Mouse (Mus musculus) embryo, embryonic 10 days (tissue): ENCODE data around the gene Serpina3j.
"Not testable (repeated sequence)": the region's sequence is repeated elsewhere in the genome, so short reads cannot be mapped to it uniquely, and the experiment has no call there.

Source experiments
- DNase-seq: peaks from one replicate; pipeline ENCODE4 v3.0.0-alpha.2; 2015; ENCODE audit warnings: low spot score

Serpina3j gene

GRCm38 (mm10) chr12:104314253-104314652 lies at the start of gene Serpina3j:
Serpina3j (plus strand) TSS chr12:104314553.
- no peak for DNase-seq

- no peak for DNase-seq
Observed at GRCm38 (mm10) chr12:104266374-104266773, 48.0 kb upstream of the Serpina3j start.

GRCm38 (mm10) chr12:104278216-104279055 lies 35.9 kb upstream of the Serpina3j start:
- DNase-seq, result no peak

- DNase-seq, result peak; percentile 18
Observed at GRCm38 (mm10) chr12:104279056-104279435, 35.3 kb upstream of the Serpina3j start.

GRCm38 (mm10) chr12:104283380-104283779 lies 31.0 kb upstream of the Serpina3j start:
- no peak for DNase-seq

GRCm38 (mm10) chr12:104288336-104288735 lies 26.0 kb upstream of the Serpina3j start:
- DNase-seq, result no peak

- no peak for DNase-seq
Observed at GRCm38 (mm10) chr12:104289872-104290271, 24.5 kb upstream of the Serpina3j start.

- no peak for DNase-seq
Observed at GRCm38 (mm10) chr12:104293963-104294362, 20.4 kb upstream of the Serpina3j start.

- no peak for DNase-seq
Observed at GRCm38 (mm10) chr12:104298049-104298448, 16.3 kb upstream of the Serpina3j start.

- no peak for DNase-seq
Observed at GRCm38 (mm10) chr12:104305991-104306390, 8.4 kb upstream of the Serpina3j start.

GRCm38 (mm10) chr12:104322454-104322853 lies 8.1 kb downstream of the Serpina3j start:
- DNase-seq, result no peak

- DNase-seq, result no peak
Observed at GRCm38 (mm10) chr12:104331701-104332100, 17.3 kb downstream of the Serpina3j start.

GRCm38 (mm10) chr12:104336873-104337272 lies 22.5 kb downstream of the Serpina3j start:
- not testable (repeated sequence) for DNase-seq

GRCm38 (mm10) chr12:104338226-104338625 lies 23.9 kb downstream of the Serpina3j start, which contains the start of the genes Serpina3k and Serpina3m:
Serpina3k (plus strand) TSS chr12:104338486.
Serpina3m (plus strand) TSS chr12:104338486.
- DNase-seq, result not testable (repeated sequence)

- DNase-seq, result no peak
Observed at GRCm38 (mm10) chr12:104338705-104339104, 24.4 kb downstream of the Serpina3j start.

- not testable (repeated sequence) for DNase-seq
Observed at GRCm38 (mm10) chr12:104342489-104342888, 28.1 kb downstream of the Serpina3j start.

- DNase-seq, result no peak
Observed at GRCm38 (mm10) chr12:104345181-104345580, 30.8 kb downstream of the Serpina3j start.

- DNase-seq, result no peak
Observed at GRCm38 (mm10) chr12:104345707-104346106, 31.4 kb downstream of the Serpina3j start.

- no peak for DNase-seq
Observed at GRCm38 (mm10) chr12:104347091-104347490, 32.7 kb downstream of the Serpina3j start.

GRCm38 (mm10) chr12:104351812-104352211 lies 37.5 kb downstream of the Serpina3j start:
- peak; percentile 48 for DNase-seq

GRCm38 (mm10) chr12:104356006-104356405 lies 41.7 kb downstream of the Serpina3j start:
- DNase-seq, result no peak

- DNase-seq, result no peak
Observed at GRCm38 (mm10) chr12:104369986-104370385, 55.6 kb downstream of the Serpina3j start.
